Mouse (Mus musculus): ENCODE measurements around the gene Amph. TPM values are rescaled to one million over a fixed set of nuclear protein-coding genes. Genes with fewer than 3 reads are reported as not detected.

The Amph gene
- total and polyA plus RNA-seq, 3 experiments, result not detected

- no peak overlapping the region for H3K4me2 ChIP-seq (ENCODE audit: insufficient read depth, low read depth, poor library complexity, severe bottlenecking)
- peaks cover 0 to 21% of the 10 kb centered on the region in 2 experiments; a peak in 3 of 4 replicates for H3K4me1 ChIP-seq (ENCODE audit: control insufficient read depth in 1 of 2, insufficient read depth in 2 of 2)
- dilution Hi-C loops (cut with MboI; ENCODE audit: extremely low pct_ligation_motif_present, extremely low pct_unique_long_range_greater_than_20kb, low sequenced_read_pairs) (no loop called here), in situ Hi-C loops (cut with MboI; ENCODE audit: low pct_ligation_motif_present, low pct_unique_long_range_greater_than_20kb, low sequenced_read_pairs) (no loop called here)
- no peak for DNase-seq (ENCODE audit: extremely low read depth)
- H3K36me3 ChIP-seq (replicated peaks in 1 of 2; ENCODE audit: control insufficient read depth in 1 of 2, insufficient read depth in 1 of 2, low read length in 1 of 2), result no peaks in the 10 kb centered on the region
- H3K79me2 ChIP-seq (replicated peaks; ENCODE audit: control insufficient read depth, extremely low read depth, insufficient read depth, poor library complexity, severe bottlenecking), result no peaks in the 10 kb centered on the region
- H3K9ac ChIP-seq (ENCODE audit: insufficient read depth, low read depth), result no peak overlapping the region
- H3K4me3 ChIP-seq (replicated peaks in 1 of 3; ENCODE audit: low read depth in 2 of 3, low read length in 2 of 3, poor library complexity in 1 of 3), result no peak overlapping the region
- no peak overlapping the region for H3K27ac ChIP-seq (ENCODE audit: insufficient read depth, low read depth)
- no peak for TF ChIP-seq ETS1 (conservative IDR thresholded peaks at IDR 0.05; ENCODE audit: low read depth, low read length)
- TF ChIP-seq POLR2A (IDR thresholded peaks at IDR 0.05; ENCODE audit: low read depth, low read length), result no peak
- TF ChIP-seq TBP (conservative IDR thresholded peaks at IDR 0.05; ENCODE audit: low read depth, low read length), result no peak
- H3K9me3 ChIP-seq (replicated peaks; ENCODE audit: low read length), result no peaks in the 10 kb centered on the region
- no peaks in the 10 kb centered on the region for H3K27me3 ChIP-seq (replicated peaks)
These were observed 201.6 kb downstream of the Amph start for GRCm38 (mm10) chr13:19149574-19149973.

- dilution Hi-C loops (cut with MboI; ENCODE audit: extremely low pct_ligation_motif_present, extremely low pct_unique_long_range_greater_than_20kb, low sequenced_read_pairs), result no loop called here
- Histone ChIP-seq H3K79me2 (replicated peaks; ENCODE audit: control insufficient read depth, extremely low read depth, insufficient read depth, poor library complexity, severe bottlenecking) (no peaks in the 10 kb centered on the region), H3K27ac (ENCODE audit: insufficient read depth, low read depth) (no peak overlapping the region), H3K9me3 (replicated peaks; ENCODE audit: low read length) (no peaks in the 10 kb centered on the region), H3K27me3 (replicated peaks) (no peaks in the 10 kb centered on the region), H3K9ac (ENCODE audit: insufficient read depth, low read depth) (no peak overlapping the region), H3K4me2 (ENCODE audit: insufficient read depth, low read depth, poor library complexity, severe bottlenecking) (no peak overlapping the region), H3K4me1 (ENCODE audit: control insufficient read depth in 1 of 2, insufficient read depth in 2 of 2) (peaks cover 0 to 16% of the 10 kb centered on the region in 2 experiments; a peak in 2 of 4 replicates), H3K4me3 (replicated peaks in 1 of 3; ENCODE audit: low read depth in 2 of 3, low read length in 2 of 3, poor library complexity in 1 of 3) (no peak overlapping the region), H3K36me3 (replicated peaks in 1 of 2; ENCODE audit: control insufficient read depth in 1 of 2, insufficient read depth in 1 of 2, low read length in 1 of 2) (no peaks in the 10 kb centered on the region)
- TF ChIP-seq GABPA (IDR thresholded peaks at IDR 0.05; ENCODE audit: insufficient replicate concordance, low read depth, low read length) (no peak), NRF1 (IDR thresholded peaks at IDR 0.05; ENCODE audit: low read depth, low read length) (no peak), ELF1 (IDR thresholded peaks at IDR 0.05; ENCODE audit: low read depth, low read length) (no peak), MAFK (IDR thresholded peaks at IDR 0.05; ENCODE audit: insufficient replicate concordance, low read length) (no peak), POLR2A (IDR thresholded peaks at IDR 0.05; ENCODE audit: low read depth, low read length) (no peak), E2F4 (IDR thresholded peaks at IDR 0.05; ENCODE audit: insufficient replicate concordance, low read depth, low read length) (no peak), ZNF384 (IDR thresholded peaks at IDR 0.05; ENCODE audit: low read depth, low read length) (no peak), CHD2 (IDR thresholded peaks at IDR 0.05; ENCODE audit: low read length) (no peak), MAZ (IDR thresholded peaks at IDR 0.05; ENCODE audit: low read depth, low read length) (no peak), KAT2A (IDR thresholded peaks at IDR 0.05; ENCODE audit: insufficient replicate concordance, low read length) (no peak), CTCF (conservative IDR thresholded peaks at IDR 0.05 in 1 of 2, IDR thresholded peaks at IDR 0.05 in 1 of 2; ENCODE audit: low read depth in 2 of 2, low read length in 2 of 2) (no peak), UBTF (IDR thresholded peaks at IDR 0.05; ENCODE audit: low read depth, low read length) (no peak)
- DNase-seq (ENCODE audit: extremely low read depth), result no peak
- in situ Hi-C loops (cut with MboI; ENCODE audit: low pct_ligation_motif_present, low pct_unique_long_range_greater_than_20kb, low sequenced_read_pairs), result loop anchor here (25.0 kb wide), 1 partner anchor 487 kb away; no protein-coding TSS in a partner anchor
These were observed 202.7 kb downstream of the Amph start for GRCm38 (mm10) chr13:19150438-19151301.
